Mouse (Mus musculus) embryonic facial prominence, embryonic 13.5 days (tissue): ENCODE measurements around the gene Il17f. TPM values are rescaled to one million over a fixed set of nuclear protein-coding genes. Genes with fewer than 3 reads are reported as not detected.
"Not testable (repeated sequence)": the region's sequence is repeated elsewhere in the genome, so short reads cannot be mapped to it uniquely, and the experiment has no call there.

Experiments
- ATAC-seq: fragments of 200-750 bp; cut with Nextera tagmentation; 2 replicates; pipeline ENCODE4 v1.8.0; 2017; ENCODE audit warnings: low read depth; ENCODE audit not compliant: insufficient number of reproducible peaks, insufficient read depth, low FRiP score, low TSS enrichment
- H3K27ac ChIP-seq: fragments of 300-500 bp; sonication (generic); 2 replicates; pipeline ENCODE4 v1.5.1; 2015; ENCODE audit warnings: moderate library complexity, mild to moderate bottlenecking, inconsistent platforms
- H3K27me3 ChIP-seq: fragments of 300-500 bp; sonication (generic); 2 replicates; pipeline ENCODE4 v1.6.1; 2015; ENCODE audit warnings: mild to moderate bottlenecking, inconsistent platforms
- H3K36me3 ChIP-seq: fragments of 300-500 bp; sonication (generic); 2 replicates; pipeline ENCODE4 v1.6.1; 2015; ENCODE audit warnings: mild to moderate bottlenecking, inconsistent platforms
- H3K4me1 ChIP-seq: fragments of 300-500 bp; sonication (generic); 2 replicates; pipeline ENCODE4 v1.6.1; 2015; ENCODE audit warnings: inconsistent platforms
- H3K4me2 ChIP-seq: fragments of 300-500 bp; sonication (generic); 2 replicates; pipeline ENCODE4 v1.6.1; 2015; ENCODE audit warnings: moderate library complexity, mild to moderate bottlenecking, inconsistent platforms
- H3K4me3 ChIP-seq: fragments of 300-500 bp; sonication (generic); 2 replicates; pipeline ENCODE4 v1.5.1; 2015; ENCODE audit warnings: mild to moderate bottlenecking, inconsistent platforms
- H3K9ac ChIP-seq: fragments of 300-500 bp; sonication (generic); 2 replicates; pipeline ENCODE4 v1.6.1; 2015; ENCODE audit warnings: mild to moderate bottlenecking, inconsistent platforms
- H3K9me3 ChIP-seq: fragments of 300-500 bp; sonication (generic); 2 replicates; pipeline ENCODE4 v1.6.1; 2016; ENCODE audit warnings: inconsistent platforms
- WGBS: fragments of 180-500 bp; shearing (Covaris S2); methylation state at CpG from one replicate; pipeline ENCODE4 v1.1.7; 2015; ENCODE audit warnings: mixed read lengths; 5-methylcytosine and 5-hydroxymethylcytosine counted together
- polyA plus RNA-seq: library from polyadenylated mRNA; unstranded; fragments of >200 nt; fragmentation: Nextera tagmentation; extraction: Ambion mirVana; gene quantifications from 2 replicates; pipeline ENCODE4 v1.2.1, GENCODE M21; 2015

Gene Il17f
- not detected in 2 replicates for polyA plus RNA-seq

GRCm38 (mm10) chr1:20790517-20790916 lies at the start of gene Il17f:
Gene Il17f, minus strand, starts transcription at chr1:20790617.
- H3K9ac ChIP-seq, H3K9me3 ChIP-seq, H3K4me3 ChIP-seq, H3K4me1 ChIP-seq, H3K4me2 ChIP-seq, ATAC-seq, H3K36me3 ChIP-seq, H3K27ac ChIP-seq, H3K27me3 ChIP-seq: not testable (repeated sequence)
- 38% methylated on average over 1 of the region's 1 CpGs for WGBS

DNA sequence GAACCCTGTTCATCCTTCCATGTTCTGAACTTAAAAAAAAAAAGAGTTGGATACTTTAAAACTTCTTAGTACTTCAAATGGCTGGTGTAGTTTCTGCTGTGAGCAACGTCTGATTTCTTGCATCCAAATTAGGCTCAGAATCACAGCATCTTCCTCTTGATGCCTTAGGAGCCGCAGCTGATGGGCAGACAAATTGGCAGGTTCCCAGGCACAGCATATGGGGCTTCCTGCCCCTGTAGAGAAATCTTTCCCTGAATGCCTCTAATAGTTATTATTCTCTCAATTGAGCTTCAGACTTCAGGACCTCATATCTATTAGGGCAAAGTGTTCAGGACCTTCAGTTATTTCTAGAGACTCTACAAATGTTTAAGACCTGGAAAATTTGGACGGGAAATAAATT lies 49.5 kb upstream of the Il17f start:
- H3K4me3 ChIP-seq: no peak overlapping the region
- H3K27me3 ChIP-seq: no peaks in the 10 kb centered on the region
- no peaks in the 10 kb centered on the region for H3K9me3 ChIP-seq
- no peak overlapping the region for H3K4me2 ChIP-seq
- H3K4me1 ChIP-seq: no peaks in the 10 kb centered on the region
- H3K9ac ChIP-seq: no peak overlapping the region
- 72% methylated on average over 3 of the region's 3 CpGs for WGBS
- no peaks in the 10 kb centered on the region for H3K36me3 ChIP-seq
- no peak overlapping the region for H3K27ac ChIP-seq
- no peak for ATAC-seq

DNA sequence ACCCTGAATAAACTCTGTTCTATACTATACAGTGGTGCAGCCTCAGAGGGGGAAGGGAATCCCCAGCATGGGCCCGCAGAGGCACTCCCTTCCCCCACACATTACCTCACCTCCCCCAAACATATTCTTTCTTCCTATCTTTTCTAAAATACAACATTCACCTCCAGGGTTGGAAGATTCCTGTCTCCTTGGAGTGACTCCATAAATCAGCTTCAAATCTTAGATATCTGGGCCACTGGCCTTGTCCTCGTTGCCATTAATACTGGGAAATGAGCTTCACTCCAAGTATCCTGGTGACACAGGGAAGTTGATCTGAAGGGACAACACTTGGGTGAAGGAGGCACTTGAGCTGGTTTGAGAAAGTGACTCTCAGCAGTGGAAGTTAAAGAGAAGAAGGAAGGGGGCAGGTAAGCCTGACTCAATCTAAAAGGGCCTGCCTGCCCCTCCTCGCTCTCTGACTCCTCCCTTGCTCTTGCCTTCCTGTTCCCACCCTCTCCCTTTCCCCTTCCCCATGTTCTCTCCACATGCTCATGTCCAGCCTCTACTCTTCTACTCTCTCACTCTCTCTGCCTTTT lies 46.2 kb upstream of the Il17f start:
- H3K4me3 ChIP-seq: no peak overlapping the region
- H3K27ac ChIP-seq: no peak overlapping the region
- ATAC-seq: no peak
- 83% methylated on average over 3 of the region's 3 CpGs for WGBS
- H3K9me3 ChIP-seq: no peaks in the 10 kb centered on the region
- no peaks in the 10 kb centered on the region for H3K27me3 ChIP-seq
- no peaks in the 10 kb centered on the region for H3K4me1 ChIP-seq
- H3K4me2 ChIP-seq: no peak overlapping the region
- H3K36me3 ChIP-seq: no peaks in the 10 kb centered on the region
- no peak overlapping the region for H3K9ac ChIP-seq

DNA sequence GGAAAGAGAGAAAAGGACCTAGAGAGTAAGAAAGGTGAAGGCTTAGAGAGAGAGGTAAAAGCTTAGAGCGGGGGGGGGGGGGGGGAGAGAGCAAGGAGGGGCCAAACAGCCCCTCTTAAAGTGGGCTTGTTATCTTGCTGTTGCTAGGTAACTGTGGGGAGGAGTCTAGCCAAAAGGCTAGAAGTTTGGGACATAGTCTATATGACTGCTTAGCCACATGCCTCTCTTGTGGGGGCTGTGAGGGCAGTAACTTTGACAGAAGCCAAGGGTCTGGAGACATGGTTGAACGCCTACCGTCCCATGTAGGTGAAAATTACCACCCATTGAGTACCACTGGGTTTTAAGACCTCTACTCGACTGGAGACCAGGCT lies 42.7 kb upstream of the Il17f start:
- no peaks in the 10 kb centered on the region for H3K36me3 ChIP-seq
- H3K4me3 ChIP-seq: no peak overlapping the region
- no peaks in the 10 kb centered on the region for H3K27me3 ChIP-seq
- 83% methylated on average over 3 of the region's 4 CpGs for WGBS
- H3K4me1 ChIP-seq: no peaks in the 10 kb centered on the region
- no peak overlapping the region for H3K27ac ChIP-seq
- H3K4me2 ChIP-seq: no peak overlapping the region
- H3K9me3 ChIP-seq: no peaks in the 10 kb centered on the region
- no peak for ATAC-seq
- no peak overlapping the region for H3K9ac ChIP-seq

DNA sequence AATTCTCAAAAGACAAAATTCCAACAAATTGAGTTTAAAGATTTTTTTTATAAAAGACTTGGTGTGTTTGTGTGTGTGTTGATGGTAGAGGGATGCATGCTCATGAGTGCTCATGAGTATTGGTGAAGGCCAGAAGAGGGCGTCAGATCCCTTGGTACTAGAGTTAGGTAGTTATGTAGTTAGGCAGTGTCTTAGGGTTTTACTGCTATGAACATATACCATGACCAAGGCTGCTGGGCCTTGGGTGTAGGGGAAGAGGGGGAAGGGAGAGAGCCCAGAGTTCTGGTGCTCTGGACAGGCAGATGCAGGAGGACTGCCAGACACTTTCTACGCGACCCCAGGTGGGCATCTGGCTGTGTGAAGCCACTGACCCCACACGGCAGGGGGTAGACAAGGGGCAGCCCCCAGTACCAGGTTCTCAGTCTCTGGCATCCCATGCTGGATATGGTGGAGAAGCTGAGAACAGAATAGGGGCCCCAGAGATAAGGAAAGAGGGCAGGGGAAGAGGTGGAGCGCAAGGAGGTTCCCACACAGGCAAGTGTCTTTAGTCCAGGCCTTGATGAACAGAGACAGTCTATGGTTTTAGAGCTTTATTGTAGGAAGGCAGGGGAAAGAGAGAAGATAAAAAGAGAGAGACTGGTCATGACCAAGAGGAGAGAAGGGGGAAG lies 42.2 kb upstream of the Il17f start:
- H3K4me3 ChIP-seq: no peak overlapping the region
- 79% methylated on average over 5 of the region's 5 CpGs for WGBS
- no peak overlapping the region for H3K4me2 ChIP-seq
- H3K36me3 ChIP-seq: no peaks in the 10 kb centered on the region
- no peaks in the 10 kb centered on the region for H3K9me3 ChIP-seq
- ATAC-seq: no peak
- no peak overlapping the region for H3K9ac ChIP-seq
- H3K27me3 ChIP-seq: no peaks in the 10 kb centered on the region
- H3K4me1 ChIP-seq: no peaks in the 10 kb centered on the region
- no peak overlapping the region for H3K27ac ChIP-seq

GRCm38 (mm10) chr1:20830546-20830945 lies 40.1 kb upstream of the Il17f start:
- Histone ChIP-seq H3K36me3 (no peaks in the 10 kb centered on the region), H3K27ac (no peak overlapping the region), H3K9me3 (no peaks in the 10 kb centered on the region), H3K27me3 (no peaks in the 10 kb centered on the region), H3K9ac (no peak overlapping the region), H3K4me1 (no peaks in the 10 kb centered on the region), H3K4me2 (no peak overlapping the region), H3K4me3 (no peak overlapping the region)
- ATAC-seq: no peak
- WGBS: 76% methylated on average over 1 of the region's 1 CpGs

GRCm38 (mm10) chr1:20828061-20828460 lies 37.6 kb upstream of the Il17f start:
- H3K36me3 ChIP-seq: no peaks in the 10 kb centered on the region
- 93% methylated on average over 2 of the region's 2 CpGs for WGBS
- no peak for ATAC-seq

GRCm38 (mm10) chr1:20825036-20825435 lies 34.6 kb upstream of the Il17f start:
- no peak overlapping the region for H3K4me2 ChIP-seq
- H3K36me3 ChIP-seq: no peaks in the 10 kb centered on the region
- ATAC-seq: no peak
- no peaks in the 10 kb centered on the region for H3K4me1 ChIP-seq
- H3K9ac ChIP-seq: no peak overlapping the region
- H3K27ac ChIP-seq: no peak overlapping the region
- no peaks in the 10 kb centered on the region for H3K27me3 ChIP-seq
- no peaks in the 10 kb centered on the region for H3K9me3 ChIP-seq
- H3K4me3 ChIP-seq: no peak overlapping the region

More at GRCm38 (mm10) chr1:20828061-20828460, 37.6 kb upstream of the Il17f start:
- Histone ChIP-seq H3K4me3 (no peak overlapping the region), H3K4me2 (no peak overlapping the region), H3K27ac (no peak overlapping the region), H3K4me1 (no peaks in the 10 kb centered on the region), H3K27me3 (no peaks in the 10 kb centered on the region), H3K9me3 (no peaks in the 10 kb centered on the region), H3K9ac (no peak overlapping the region)

DNA sequence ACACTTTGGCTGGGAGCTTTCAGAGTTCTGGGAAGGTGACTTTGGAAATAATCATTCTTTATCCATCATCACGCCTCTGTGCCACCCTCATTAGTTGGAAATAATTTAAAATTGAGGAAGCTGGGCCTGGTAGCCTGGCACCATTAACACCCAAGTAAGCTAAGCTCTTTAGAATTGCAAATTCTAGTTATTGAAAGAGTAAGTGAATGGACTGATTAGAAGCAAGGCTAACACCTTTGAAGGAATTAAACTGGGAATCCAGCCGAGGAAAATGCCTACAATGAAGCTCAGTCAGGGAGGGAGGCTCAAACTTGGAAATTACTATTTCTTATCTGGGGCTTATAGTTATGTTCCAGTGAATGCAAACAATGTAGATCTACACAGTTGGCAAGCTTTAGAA lies 33.5 kb upstream of the Il17f start:
- Histone ChIP-seq H3K4me3 (no peak overlapping the region), H3K9ac (no peak overlapping the region), H3K27ac (no peak overlapping the region), H3K36me3 (no peaks in the 10 kb centered on the region), H3K4me2 (no peak overlapping the region), H3K27me3 (no peaks in the 10 kb centered on the region), H3K4me1 (no peaks in the 10 kb centered on the region), H3K9me3 (no peaks in the 10 kb centered on the region)
- 65% methylated on average over 2 of the region's 2 CpGs for WGBS
- ATAC-seq: no peak

DNA sequence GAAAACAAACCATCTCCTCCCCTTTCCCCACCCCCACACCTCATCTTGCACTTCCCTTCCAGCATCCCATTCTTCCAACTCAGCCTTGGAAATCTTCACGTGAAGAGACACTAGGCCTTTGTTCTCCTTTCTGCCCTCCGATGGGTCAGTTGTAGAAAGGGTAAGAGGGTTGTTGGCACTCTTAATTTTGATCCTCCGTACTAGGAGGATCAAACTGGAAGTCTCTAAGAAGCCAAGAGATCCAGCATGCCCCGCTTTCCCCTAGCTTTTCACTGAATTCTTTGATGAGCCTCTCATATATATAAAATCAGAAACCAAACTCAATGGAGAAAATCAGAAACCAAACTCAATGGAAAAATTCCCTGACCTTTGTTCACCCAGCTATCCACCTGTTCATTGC lies 33.1 kb upstream of the Il17f start:
- ATAC-seq: no peak
- H3K4me1 ChIP-seq: peaks cover 3% of the 10 kb centered on the region
- 43% methylated on average over 4 of the region's 4 CpGs for WGBS

DNA sequence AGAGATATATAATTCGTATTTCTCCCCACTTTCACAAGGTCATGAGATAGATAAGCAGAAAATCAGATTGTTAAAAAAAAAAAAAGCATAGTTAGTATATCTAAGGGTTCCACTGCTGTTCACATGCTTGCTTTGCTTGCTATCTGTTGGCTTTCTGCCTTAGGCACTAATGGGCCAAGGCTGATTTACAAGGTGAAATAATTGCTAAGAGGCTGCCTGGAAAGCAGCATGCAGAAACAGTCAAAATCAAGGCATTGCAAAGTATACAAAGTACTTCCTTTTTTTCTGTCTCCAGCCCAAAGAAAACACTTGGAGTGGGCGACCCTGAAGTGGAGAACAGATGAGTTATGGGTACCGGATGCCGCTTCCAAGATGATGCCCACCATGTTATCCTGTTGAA lies 30.5 kb upstream of the Il17f start:
- WGBS: 87% methylated on average over 4 of the region's 4 CpGs
- H3K9ac ChIP-seq: no peak overlapping the region
- H3K4me1 ChIP-seq: peaks cover 9% of the 10 kb centered on the region
- no peaks in the 10 kb centered on the region for H3K9me3 ChIP-seq
- peaks cover 16% of the 10 kb centered on the region for H3K36me3 ChIP-seq
- H3K27me3 ChIP-seq: no peaks in the 10 kb centered on the region
- H3K27ac ChIP-seq: no peak overlapping the region
- H3K4me2 ChIP-seq: no peak overlapping the region
- ATAC-seq: no peak
- no peak overlapping the region for H3K4me3 ChIP-seq

More for the DNA sequence above, 33.1 kb upstream of the Il17f start:
- H3K4me3 ChIP-seq: no peak overlapping the region
- no peak overlapping the region for H3K9ac ChIP-seq
- no peaks in the 10 kb centered on the region for H3K9me3 ChIP-seq
- no peaks in the 10 kb centered on the region for H3K27me3 ChIP-seq
- no peak overlapping the region for H3K27ac ChIP-seq
- H3K36me3 ChIP-seq: no peaks in the 10 kb centered on the region
- no peak overlapping the region for H3K4me2 ChIP-seq

DNA sequence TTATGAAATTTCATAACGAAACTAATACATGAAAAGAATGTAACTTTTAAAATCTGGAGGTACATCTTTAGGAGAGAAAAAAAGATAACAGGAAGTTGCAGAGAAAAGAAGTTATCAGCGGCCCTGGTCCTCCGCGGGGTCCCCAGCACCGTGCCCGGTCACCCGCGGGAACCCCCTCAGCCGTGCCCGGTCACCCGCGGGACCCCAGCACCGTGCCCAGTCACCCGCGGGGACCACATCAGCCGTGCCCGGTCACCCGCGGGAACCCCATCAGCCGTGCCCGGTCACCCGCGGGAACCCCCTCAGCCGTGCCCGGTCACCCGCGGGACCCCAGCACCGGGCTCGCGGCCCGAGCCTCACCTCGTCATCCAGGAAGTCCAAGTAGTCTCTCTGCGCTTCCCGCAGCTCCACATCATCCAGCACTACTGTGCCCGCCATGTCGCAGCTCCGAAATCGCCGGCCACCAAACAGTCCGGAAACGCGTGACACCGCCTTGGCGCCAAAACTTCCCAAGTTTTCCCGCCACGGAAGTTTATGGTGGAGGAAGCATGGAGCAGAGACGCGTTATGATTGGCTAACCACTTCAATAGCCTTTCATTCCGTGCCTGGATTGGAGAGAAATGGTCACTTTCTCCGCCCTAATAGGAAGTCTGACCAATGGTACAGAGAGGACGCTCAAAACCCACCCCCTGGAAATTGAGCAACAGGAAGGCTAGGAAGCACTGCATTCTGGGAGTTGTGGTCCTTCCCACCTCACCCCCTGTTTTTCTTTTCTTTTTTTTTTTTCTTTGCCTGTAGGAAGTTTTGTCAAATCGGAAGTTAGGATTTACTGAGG lies 29.6 kb upstream of the Il17f start, which contains the start of gene Mcm3:
Gene Mcm3, minus strand, starts transcription at position 542 of the 835 bp plus-strand sequence.
- Histone ChIP-seq H3K9me3 (no peaks in the 10 kb centered on the region), H3K36me3 (peaks cover 26% of the 10 kb centered on the region), H3K9ac (peak within 1 kb of the TSS; percentile 85), H3K4me2 (peak within 1 kb of the TSS; percentile 67), H3K4me1 (peaks cover 9% of the 10 kb centered on the region), H3K27ac (no peak within 1 kb of the TSS; the same call in 1 of the 2 replicates), H3K27me3 (no peaks in the 10 kb centered on the region), H3K4me3 (peak within 1 kb of the TSS; percentile 79)
- ATAC-seq: peak; percentile 98
- under 1% methylated on average over 52 of the region's 52 CpGs for WGBS
